Mouse (Mus musculus) hindbrain, embryonic 10.5 days (tissue): Measurements from ENCODE around the gene Pitpnc1. TPM values are rescaled to one million over a fixed set of nuclear protein-coding genes. Genes with fewer than 3 reads are reported as not detected.

ENCODE experiments used
- DNase-seq: peaks from one replicate; pipeline ENCODE4 v3.0.0-alpha.2; 2017; ENCODE audit warnings: low spot score
- H3K27ac ChIP-seq: fragments of 300-500 bp; sonication (generic); 2 replicates; pipeline ENCODE4 v1.5.1; 2016; ENCODE audit warnings: mild to moderate bottlenecking, moderate library complexity
- H3K27me3 ChIP-seq: fragments of 300-500 bp; sonication (generic); 2 replicates; pipeline ENCODE4 v1.6.1; 2016; ENCODE audit warnings: mild to moderate bottlenecking; ENCODE audit not compliant: poor library complexity, insufficient read depth, severe bottlenecking
- H3K36me3 ChIP-seq: fragments of 300-500 bp; sonication (generic); 2 replicates; pipeline ENCODE4 v1.6.1; 2016; ENCODE audit warnings: mild to moderate bottlenecking, moderate library complexity
- H3K4me1 ChIP-seq: fragments of 300-500 bp; sonication (generic); replicated peaks from 2 replicates; pipeline ENCODE4 v1.6.1; 2016; ENCODE audit warnings: mild to moderate bottlenecking
- H3K4me3 ChIP-seq: fragments of 300-500 bp; sonication (generic); 2 replicates; pipeline ENCODE4 v1.5.1; 2016; ENCODE audit warnings: mild to moderate bottlenecking, moderate library complexity
- H3K9me3 ChIP-seq: fragments of 300-500 bp; sonication (generic); 2 replicates; pipeline ENCODE4 v1.6.1; 2016; ENCODE audit warnings: mild to moderate bottlenecking, moderate library complexity
- WGBS: fragments of 180-500 bp; shearing (Covaris S2); methylation state at CpG from one replicate; pipeline ENCODE4 v1.1.7; 2016; 5-methylcytosine and 5-hydroxymethylcytosine counted together
- polyA plus RNA-seq: library from polyadenylated mRNA; unstranded; fragments of >200 nt; fragmentation: Nextera tagmentation; extraction: Ambion mirVana; gene quantifications from 2 replicates; pipeline ENCODE4 v1.2.1, GENCODE M21; 2016

The Pitpnc1 gene
- polyA plus RNA-seq, 1 experiment from 2014 or later, result 21.9 TPM

DNA sequence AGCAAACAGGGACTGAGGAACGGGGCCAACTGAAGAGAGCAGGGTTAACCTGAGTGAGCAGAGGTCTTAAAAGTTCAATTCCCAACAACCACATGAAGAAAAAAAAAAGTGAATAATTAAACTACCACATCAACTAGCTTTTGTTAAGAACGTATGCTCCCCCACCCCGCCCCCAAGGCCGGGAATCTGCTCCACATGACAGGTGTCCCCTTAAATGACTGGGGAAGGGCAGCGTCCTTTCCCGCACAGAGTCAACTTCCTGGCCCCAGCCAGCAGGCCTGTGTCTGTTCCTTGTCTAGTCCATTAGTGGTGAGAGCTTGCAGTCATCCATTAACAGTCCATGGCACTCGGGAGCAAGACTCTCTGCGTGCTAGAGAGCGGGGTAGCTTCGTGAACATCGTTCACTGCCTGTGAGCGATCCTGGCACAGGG is 7.2 kb downstream of the Pitpnc1 start:
- WGBS, result 89% methylated on average over 12 of the region's 12 CpGs
- DNase-seq, result no peak
- Histone ChIP-seq H3K27me3 (no peaks in the 10 kb centered on the region), H3K36me3 (peaks cover 12% of the 10 kb centered on the region), H3K9me3 (peaks cover 3% of the 10 kb centered on the region; the same call in 1 of the 2 replicates), H3K27ac (no peak overlapping the region), H3K4me1 (peaks cover 20% of the 10 kb centered on the region), H3K4me3 (no peak overlapping the region)

DNA sequence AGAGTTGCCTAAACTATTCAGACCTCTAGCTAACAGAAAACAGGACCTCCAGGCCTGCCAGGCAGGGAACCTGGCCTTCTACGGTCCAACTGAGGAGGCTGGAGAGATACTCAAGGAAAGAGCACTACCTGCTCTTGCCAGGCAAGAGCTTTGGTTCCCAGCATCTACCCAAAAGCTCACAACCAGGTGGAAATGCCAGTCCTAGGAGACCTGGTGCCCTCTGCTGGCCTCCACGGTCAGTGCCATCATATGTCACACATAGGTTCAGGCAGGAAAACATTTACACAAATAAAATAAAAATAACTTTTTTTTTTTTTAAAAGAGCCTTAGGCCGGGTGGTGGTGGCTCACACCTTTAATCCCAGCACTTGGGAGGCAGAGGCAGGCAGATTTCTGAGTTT is 8.0 kb downstream of the Pitpnc1 start:
- H3K27ac ChIP-seq, result no peak overlapping the region
- H3K27me3 ChIP-seq, result no peaks in the 10 kb centered on the region
- no peak for DNase-seq
- peaks cover 12% of the 10 kb centered on the region for H3K36me3 ChIP-seq
- peaks cover 3% of the 10 kb centered on the region; the same call in 1 of the 2 replicates for H3K9me3 ChIP-seq
- H3K4me1 ChIP-seq, result peaks cover 17% of the 10 kb centered on the region
- WGBS, result 93% methylated on average over 3 of the region's 3 CpGs
- H3K4me3 ChIP-seq, result no peak overlapping the region

GRCm38 (mm10) chr11:107459828-107460227 is 10.7 kb downstream of the Pitpnc1 start:
- H3K9me3 ChIP-seq, result peaks cover 3% of the 10 kb centered on the region; the same call in 1 of the 2 replicates
- H3K36me3 ChIP-seq, result peaks cover 15% of the 10 kb centered on the region
- WGBS, result 73% methylated on average over 7 of the region's 7 CpGs
- DNase-seq, result no peak
- H3K4me3 ChIP-seq, result no peak overlapping the region
- H3K27ac ChIP-seq, result no peak overlapping the region
- peaks cover 13% of the 10 kb centered on the region for H3K4me1 ChIP-seq
- H3K27me3 ChIP-seq, result no peaks in the 10 kb centered on the region

- peaks cover 23% of the 10 kb centered on the region for H3K36me3 ChIP-seq
These were observed 11.5 kb downstream of the Pitpnc1 start for GRCm38 (mm10) chr11:107458986-107459385.

DNA sequence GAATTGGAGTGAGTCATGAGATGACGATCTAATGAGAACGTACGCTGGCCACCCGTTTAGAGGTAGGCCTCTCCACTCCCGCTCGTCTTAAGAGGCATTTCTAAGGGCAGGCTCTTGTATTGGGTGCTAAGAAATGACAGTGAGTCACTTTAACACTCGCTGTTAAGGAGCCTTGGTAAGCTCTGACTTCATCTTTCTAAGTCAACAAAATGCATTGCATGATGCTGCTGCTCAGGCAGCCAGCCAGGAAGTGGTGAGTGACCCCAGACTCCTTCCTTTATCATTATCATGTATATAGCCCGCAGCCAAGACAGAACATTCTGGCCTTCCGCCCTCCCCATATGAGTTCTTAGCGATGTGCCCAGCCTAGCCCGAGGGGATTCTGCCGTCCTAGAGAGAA is 12.2 kb downstream of the Pitpnc1 start:
- no peak for DNase-seq
- H3K36me3 ChIP-seq, result peaks cover 28% of the 10 kb centered on the region
- no peak overlapping the region for H3K27ac ChIP-seq
- H3K4me1 ChIP-seq, result peaks cover 12% of the 10 kb centered on the region; the same call in 1 of the 2 replicates
- WGBS, result 84% methylated on average over 12 of the region's 12 CpGs
- H3K9me3 ChIP-seq, result peaks cover 3% of the 10 kb centered on the region; the same call in 1 of the 2 replicates
- H3K4me3 ChIP-seq, result no peak overlapping the region
- no peaks in the 10 kb centered on the region for H3K27me3 ChIP-seq

More at GRCm38 (mm10) chr11:107458986-107459385, 11.5 kb downstream of the Pitpnc1 start:
- no peak for DNase-seq
- Histone ChIP-seq H3K4me3 (no peak overlapping the region), H3K27me3 (no peaks in the 10 kb centered on the region), H3K9me3 (peaks cover 3% of the 10 kb centered on the region; the same call in 1 of the 2 replicates), H3K4me1 (peaks cover 12% of the 10 kb centered on the region), H3K27ac (no peak overlapping the region)
- WGBS, result 90% methylated on average over 7 of the region's 7 CpGs

DNA sequence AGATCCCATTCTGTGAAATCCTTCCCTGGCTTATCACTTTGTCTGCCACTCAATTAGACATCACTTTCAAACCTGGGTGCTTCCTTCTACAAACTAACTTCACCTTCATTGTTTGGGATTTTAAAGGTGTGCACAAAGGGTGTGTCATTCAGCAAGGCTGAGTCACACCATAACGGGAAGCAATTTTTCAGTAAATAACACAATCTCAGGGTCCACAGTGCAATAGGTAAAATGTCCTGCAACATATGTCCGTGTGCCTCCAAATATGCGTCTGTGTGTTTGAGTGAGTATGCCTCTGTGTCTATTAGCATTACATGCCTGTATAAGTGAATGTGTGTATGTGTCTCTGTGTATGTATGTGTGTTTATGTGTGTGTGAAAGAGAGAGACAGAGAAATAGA is 13.2 kb downstream of the Pitpnc1 start:
- Histone ChIP-seq H3K27ac (no peak overlapping the region), H3K27me3 (no peaks in the 10 kb centered on the region), H3K9me3 (peaks cover under 1% of the 10 kb centered on the region; the same call in 1 of the 2 replicates), H3K36me3 (peaks cover 26% of the 10 kb centered on the region), H3K4me1 (peaks cover 12% of the 10 kb centered on the region; the same call in 1 of the 2 replicates), H3K4me3 (no peak overlapping the region)
- DNase-seq, result no peak
- 91% methylated on average over 3 of the region's 3 CpGs for WGBS

- WGBS, result 62% methylated on average over 19 of the region's 19 CpGs
- Histone ChIP-seq H3K4me3 (no peak overlapping the region), H3K27me3 (no peaks in the 10 kb centered on the region), H3K36me3 (peaks cover 28% of the 10 kb centered on the region), H3K27ac (no peak overlapping the region), H3K9me3 (no peaks in the 10 kb centered on the region), H3K4me1 (peaks cover 12% of the 10 kb centered on the region; the same call in 1 of the 2 replicates)
- no peak for DNase-seq
These were observed 15.7 kb downstream of the Pitpnc1 start for GRCm38 (mm10) chr11:107454546-107455462.

DNA sequence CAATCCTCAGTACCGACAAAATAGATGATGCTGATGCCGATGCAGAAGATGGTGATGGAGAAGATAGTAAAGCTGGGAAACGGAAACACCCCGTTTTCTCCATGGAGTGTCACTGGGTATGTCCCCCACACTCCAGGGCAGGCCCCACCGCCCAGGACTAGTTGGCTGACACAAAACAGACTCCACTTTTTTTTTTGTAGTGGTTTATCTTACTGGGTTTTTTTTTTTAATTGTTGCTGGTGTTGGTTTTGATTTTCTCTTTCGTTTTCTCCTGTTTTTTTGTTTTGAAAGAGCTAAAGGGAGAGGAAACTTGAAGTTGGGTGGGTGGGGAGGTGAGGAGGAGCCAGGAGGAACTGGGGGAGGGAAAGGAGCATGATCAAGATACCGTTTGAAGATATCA is 18.4 kb downstream of the Pitpnc1 start:
- H3K27ac ChIP-seq, result no peak overlapping the region
- H3K36me3 ChIP-seq, result peaks cover 28% of the 10 kb centered on the region
- no peaks in the 10 kb centered on the region for H3K27me3 ChIP-seq
- H3K9me3 ChIP-seq, result no peaks in the 10 kb centered on the region
- no peak for DNase-seq
- H3K4me1 ChIP-seq, result peaks cover 18% of the 10 kb centered on the region
- 94% methylated on average over 7 of the region's 7 CpGs for WGBS
- H3K4me3 ChIP-seq, result no peak overlapping the region

GRCm38 (mm10) chr11:107451106-107451505 is 19.4 kb downstream of the Pitpnc1 start:
- WGBS, result 88% methylated on average over 10 of the region's 10 CpGs
- H3K4me3 ChIP-seq, result no peak overlapping the region
- DNase-seq, result no peak

GRCm38 (mm10) chr11:107450097-107450496 is 20.4 kb downstream of the Pitpnc1 start:
- Histone ChIP-seq H3K4me3 (no peak overlapping the region), H3K4me1 (peaks cover 18% of the 10 kb centered on the region), H3K27me3 (no peaks in the 10 kb centered on the region), H3K36me3 (peaks cover 27% of the 10 kb centered on the region), H3K27ac (no peak overlapping the region), H3K9me3 (no peaks in the 10 kb centered on the region)
- no peak for DNase-seq
- 94% methylated on average over 6 of the region's 6 CpGs for WGBS

More at GRCm38 (mm10) chr11:107451106-107451505, 19.4 kb downstream of the Pitpnc1 start:
- Histone ChIP-seq H3K27ac (no peak overlapping the region), H3K9me3 (no peaks in the 10 kb centered on the region), H3K27me3 (no peaks in the 10 kb centered on the region), H3K36me3 (peaks cover 27% of the 10 kb centered on the region), H3K4me1 (peaks cover 18% of the 10 kb centered on the region)

DNA sequence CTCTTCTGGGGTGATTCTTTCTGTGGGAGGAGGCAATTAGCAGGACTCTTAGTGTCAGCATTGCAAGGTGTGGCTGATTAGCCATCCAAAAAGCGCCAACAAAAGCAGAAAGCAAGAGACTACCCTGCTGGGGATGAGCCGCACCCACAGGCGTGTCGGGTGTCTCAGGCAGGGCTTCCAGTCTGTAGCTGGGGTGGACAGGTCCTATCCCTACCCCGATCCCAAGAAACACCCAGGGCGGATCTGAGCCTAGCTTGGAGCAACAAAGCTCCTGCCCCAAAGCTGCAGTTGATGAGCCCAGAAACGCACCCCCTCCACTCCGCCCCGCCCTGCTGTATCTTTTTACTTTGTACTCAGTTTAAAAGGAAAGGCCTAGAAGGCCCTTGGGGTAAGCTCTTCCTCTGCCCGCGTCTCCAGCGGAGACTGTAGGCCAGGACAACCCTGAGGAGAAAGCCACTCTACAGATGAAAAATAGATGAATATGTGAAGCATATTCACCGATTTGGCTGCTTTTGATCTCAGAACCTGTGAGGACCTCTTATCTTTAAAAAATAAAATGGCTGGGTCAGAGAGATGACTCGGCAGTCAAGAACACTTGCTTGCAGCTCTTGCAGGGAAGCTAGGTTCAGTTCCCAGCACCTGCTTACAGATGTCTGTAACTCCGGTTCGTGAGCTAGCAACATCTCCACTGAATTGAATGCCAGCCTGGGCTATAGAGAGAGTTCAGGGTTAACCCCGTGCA is 21.2 kb downstream of the Pitpnc1 start:
- H3K4me3 ChIP-seq, result no peak overlapping the region
- 72% methylated on average over 17 of the region's 17 CpGs for WGBS
- H3K4me1 ChIP-seq, result peaks cover 14% of the 10 kb centered on the region
- peaks cover 20% of the 10 kb centered on the region for H3K36me3 ChIP-seq
- DNase-seq, result no peak
- H3K27me3 ChIP-seq, result no peaks in the 10 kb centered on the region
- no peaks in the 10 kb centered on the region for H3K9me3 ChIP-seq
- H3K27ac ChIP-seq, result 0 out of 2 replicates have a peak overlapping the region, but pooled peaks have one; percentile 12

GRCm38 (mm10) chr11:107447915-107448314 is 22.6 kb downstream of the Pitpnc1 start:
- no peaks in the 10 kb centered on the region for H3K9me3 ChIP-seq

More at GRCm38 (mm10) chr11:107447915-107448314, 22.6 kb downstream of the Pitpnc1 start:
- H3K4me3 ChIP-seq, result no peak overlapping the region
- peaks cover 14% of the 10 kb centered on the region for H3K4me1 ChIP-seq
- 92% methylated on average over 9 of the region's 9 CpGs for WGBS
- H3K36me3 ChIP-seq, result peaks cover 7% of the 10 kb centered on the region; the same call in 1 of the 2 replicates
- no peaks in the 10 kb centered on the region for H3K27me3 ChIP-seq
- H3K27ac ChIP-seq, result no peak overlapping the region
- DNase-seq, result no peak
